Mouse (Mus musculus) liver, embryonic 15.5 days (tissue): ENCODE results near the gene Disp1. TPM values are rescaled to one million over a fixed set of nuclear protein-coding genes. Genes with fewer than 3 reads are reported as not detected.

Experiments
- ATAC-seq: fragments of 200-750 bp; cut with Nextera tagmentation; 2 replicates; pipeline ENCODE4 v1.8.0; 2017; ENCODE audit warnings: moderate number of reproducible peaks, mild to moderate bottlenecking, moderate library complexity; ENCODE audit not compliant: insufficient read depth
- H3K27ac ChIP-seq: fragments of 300-500 bp; sonication (generic); replicated peaks from 2 replicates; pipeline ENCODE4 v1.5.1; 2015; ENCODE audit warnings: mild to moderate bottlenecking, inconsistent platforms
- H3K27me3 ChIP-seq: fragments of 300-500 bp; sonication (generic); 2 replicates; pipeline ENCODE4 v1.6.1; 2015; ENCODE audit warnings: mild to moderate bottlenecking, inconsistent platforms
- H3K36me3 ChIP-seq: fragments of 300-500 bp; sonication (generic); replicated peaks from 2 replicates; pipeline ENCODE4 v1.6.1; 2015; ENCODE audit warnings: moderate library complexity, mild to moderate bottlenecking, inconsistent platforms
- H3K4me1 ChIP-seq: fragments of 300-500 bp; sonication (generic); replicated peaks from 2 replicates; pipeline ENCODE4 v1.6.1; 2015; ENCODE audit warnings: inconsistent platforms
- H3K4me2 ChIP-seq: fragments of 300-500 bp; sonication (generic); 2 replicates; pipeline ENCODE4 v1.6.1; 2015; ENCODE audit warnings: moderate library complexity, mild to moderate bottlenecking, inconsistent platforms
- H3K4me3 ChIP-seq: fragments of 300-500 bp; sonication (generic); replicated peaks from 2 replicates; pipeline ENCODE4 v1.5.1; 2015; ENCODE audit warnings: mild to moderate bottlenecking, inconsistent platforms
- H3K9ac ChIP-seq: fragments of 300-500 bp; sonication (generic); 2 replicates; pipeline ENCODE4 v1.6.1; 2015; ENCODE audit warnings: moderate library complexity, mild to moderate bottlenecking, inconsistent platforms
- H3K9me3 ChIP-seq: fragments of 300-500 bp; sonication (generic); replicated peaks from 2 replicates; pipeline ENCODE4 v1.6.1; 2016; ENCODE audit warnings: inconsistent platforms
- WGBS: fragments of 180-500 bp; shearing (Covaris S2); methylation state at CpG from one replicate; pipeline ENCODE4 v1.1.7; 2015; ENCODE audit warnings: mixed read lengths; ENCODE audit not compliant: insufficient replicate concordance; 5-methylcytosine and 5-hydroxymethylcytosine counted together
- polyA plus RNA-seq: library from polyadenylated mRNA; unstranded; fragments of >200 nt; fragmentation: Nextera tagmentation; extraction: Ambion mirVana; gene quantifications from 2 replicates; pipeline ENCODE4 v1.2.1, GENCODE M21; 2015

Gene Disp1
- polyA plus RNA-seq, 1 experiment from 2014 or later: 2.9 TPM

- H3K27ac ChIP-seq: no peak overlapping the region
- no peaks in the 10 kb centered on the region for H3K36me3 ChIP-seq
- H3K9me3 ChIP-seq: no peaks in the 10 kb centered on the region
- H3K27me3 ChIP-seq: no peaks in the 10 kb centered on the region
- H3K4me1 ChIP-seq: 0 out of 2 replicates have a peak, but pooled peaks cover 4% of the 10 kb centered on the region
- no peak overlapping the region for H3K9ac ChIP-seq
- WGBS: 74% methylated on average over 3 of the region's 3 CpGs
- no peak for ATAC-seq
- no peak overlapping the region for H3K4me2 ChIP-seq
- no peak overlapping the region for H3K4me3 ChIP-seq
These were observed 14.2 kb downstream of the Disp1 start for GRCm38 (mm10) chr1:183207141-183207540.

- no peaks in the 10 kb centered on the region for H3K9me3 ChIP-seq
- no peak overlapping the region for H3K9ac ChIP-seq
- WGBS: 77% methylated on average over 5 of the region's 5 CpGs
- no peak overlapping the region for H3K27ac ChIP-seq
- no peak overlapping the region for H3K4me2 ChIP-seq
- no peaks in the 10 kb centered on the region for H3K4me1 ChIP-seq
- H3K4me3 ChIP-seq: no peak overlapping the region
- H3K27me3 ChIP-seq: no peaks in the 10 kb centered on the region
- H3K36me3 ChIP-seq: no peaks in the 10 kb centered on the region
- no peak for ATAC-seq
These were observed 20.4 kb downstream of the Disp1 start for GRCm38 (mm10) chr1:183200926-183201325.

- no peak for ATAC-seq
These were observed 26.6 kb downstream of the Disp1 start for GRCm38 (mm10) chr1:183194763-183195162.

GRCm38 (mm10) chr1:183194151-183194550, 27.2 kb downstream of the Disp1 start:
- H3K4me2 ChIP-seq: no peak overlapping the region
- no peak overlapping the region for H3K9ac ChIP-seq
- no peak overlapping the region for H3K27ac ChIP-seq
- H3K9me3 ChIP-seq: no peaks in the 10 kb centered on the region
- 69% methylated on average over 5 of the region's 5 CpGs for WGBS
- no peaks in the 10 kb centered on the region for H3K36me3 ChIP-seq
- H3K27me3 ChIP-seq: no peaks in the 10 kb centered on the region
- no peak for ATAC-seq
- H3K4me1 ChIP-seq: no peaks in the 10 kb centered on the region
- H3K4me3 ChIP-seq: no peak overlapping the region

More at GRCm38 (mm10) chr1:183194763-183195162, 26.6 kb downstream of the Disp1 start:
- Histone ChIP-seq H3K4me1 (no peaks in the 10 kb centered on the region), H3K4me3 (no peak overlapping the region), H3K4me2 (no peak overlapping the region), H3K27ac (no peak overlapping the region), H3K36me3 (no peaks in the 10 kb centered on the region), H3K27me3 (no peaks in the 10 kb centered on the region), H3K9me3 (no peaks in the 10 kb centered on the region), H3K9ac (no peak overlapping the region)
- 86% methylated on average over 18 of the region's 18 CpGs for WGBS

GRCm38 (mm10) chr1:183191398-183191797, 29.9 kb downstream of the Disp1 start:
- Histone ChIP-seq H3K4me2 (no peak overlapping the region), H3K9me3 (no peaks in the 10 kb centered on the region), H3K4me1 (no peaks in the 10 kb centered on the region), H3K36me3 (no peaks in the 10 kb centered on the region), H3K27ac (no peak overlapping the region), H3K27me3 (no peaks in the 10 kb centered on the region), H3K9ac (no peak overlapping the region), H3K4me3 (no peak overlapping the region)
- ATAC-seq: no peak
- WGBS: 74% methylated on average over 10 of the region's 10 CpGs

- no peaks in the 10 kb centered on the region for H3K9me3 ChIP-seq
- H3K4me2 ChIP-seq: no peak overlapping the region
- WGBS: 69% methylated on average over 9 of the region's 9 CpGs
- no peaks in the 10 kb centered on the region for H3K4me1 ChIP-seq
- H3K27ac ChIP-seq: no peak overlapping the region
- no peaks in the 10 kb centered on the region for H3K27me3 ChIP-seq
- no peak overlapping the region for H3K9ac ChIP-seq
- no peak for ATAC-seq
- H3K36me3 ChIP-seq: no peaks in the 10 kb centered on the region
- H3K4me3 ChIP-seq: no peak overlapping the region
These were observed 30.9 kb downstream of the Disp1 start for GRCm38 (mm10) chr1:183190456-183190855.

- ATAC-seq: no peak
- no peaks in the 10 kb centered on the region for H3K27me3 ChIP-seq
- H3K9ac ChIP-seq: no peak overlapping the region
- no peaks in the 10 kb centered on the region for H3K36me3 ChIP-seq
- no peak overlapping the region for H3K4me2 ChIP-seq
- no peak overlapping the region for H3K27ac ChIP-seq
- H3K4me1 ChIP-seq: 0 out of 2 replicates have a peak, but pooled peaks cover 4% of the 10 kb centered on the region
- no peak overlapping the region for H3K4me3 ChIP-seq
- WGBS: 70% methylated on average over 10 of the region's 10 CpGs
- H3K9me3 ChIP-seq: no peaks in the 10 kb centered on the region
These were observed 32.2 kb downstream of the Disp1 start for GRCm38 (mm10) chr1:183189014-183189662.

- ATAC-seq: no peak
- H3K9ac ChIP-seq: no peak overlapping the region
- 82% methylated on average over 20 of the region's 20 CpGs for whole genome bisulfite sequencing
- H3K27me3 ChIP-seq: no peaks in the 10 kb centered on the region
- H3K4me1 ChIP-seq: peaks cover 7% of the 10 kb centered on the region; the same call in 1 of the 2 replicates
- no peak overlapping the region for H3K4me2 ChIP-seq
- no peaks in the 10 kb centered on the region for H3K36me3 ChIP-seq
- H3K4me3 ChIP-seq: no peak overlapping the region
- no peak overlapping the region for H3K27ac ChIP-seq
- H3K9me3 ChIP-seq: no peaks in the 10 kb centered on the region
These were observed 33.0 kb downstream of the Disp1 start for GRCm38 (mm10) chr1:183188115-183189013.

- H3K27ac ChIP-seq: no peak overlapping the region
- H3K36me3 ChIP-seq: no peaks in the 10 kb centered on the region
- no peak for ATAC-seq
- H3K4me2 ChIP-seq: no peak overlapping the region
- 59% methylated on average over 6 of the region's 6 CpGs for WGBS
- no peaks in the 10 kb centered on the region for H3K27me3 ChIP-seq
- H3K9ac ChIP-seq: no peak overlapping the region
- no peak overlapping the region for H3K4me3 ChIP-seq
- H3K4me1 ChIP-seq: peaks cover 10% of the 10 kb centered on the region; the same call in 1 of the 2 replicates
- H3K9me3 ChIP-seq: no peaks in the 10 kb centered on the region
These were observed 35.8 kb downstream of the Disp1 start for GRCm38 (mm10) chr1:183185560-183185959.

GRCm38 (mm10) chr1:183184681-183185080, 36.6 kb downstream of the Disp1 start:
- Histone ChIP-seq H3K9me3 (no peaks in the 10 kb centered on the region), H3K9ac (no peak overlapping the region), H3K4me3 (no peak overlapping the region), H3K4me2 (no peak overlapping the region), H3K27me3 (no peaks in the 10 kb centered on the region), H3K36me3 (no peaks in the 10 kb centered on the region), H3K4me1 (peaks cover 10% of the 10 kb centered on the region; the same call in 1 of the 2 replicates), H3K27ac (no peak overlapping the region)
- ATAC-seq: no peak
- 74% methylated on average over 5 of the region's 5 CpGs for WGBS

GRCm38 (mm10) chr1:183183565-183183964, 37.8 kb downstream of the Disp1 start:
- no peaks in the 10 kb centered on the region for H3K9me3 ChIP-seq
- no peak overlapping the region for H3K9ac ChIP-seq
- WGBS: 78% methylated on average over 5 of the region's 5 CpGs
- H3K36me3 ChIP-seq: no peaks in the 10 kb centered on the region
- no peak overlapping the region for H3K4me3 ChIP-seq
- peaks cover 10% of the 10 kb centered on the region; the same call in 1 of the 2 replicates for H3K4me1 ChIP-seq
- H3K27me3 ChIP-seq: no peaks in the 10 kb centered on the region
- H3K27ac ChIP-seq: no peak overlapping the region
- ATAC-seq: no peak
- H3K4me2 ChIP-seq: no peak overlapping the region
